Mouse (Mus musculus): Measurements from ENCODE around the gene Msrb2. TPM values are rescaled to one million over a fixed set of nuclear protein-coding genes. Genes with fewer than 3 reads are reported as not detected.
A peak's percentile ranks its signal among the peaks of the same experiment; 100 is the strongest.

Gene Msrb2
- polyA plus RNA-seq, 1 experiment from 2014 or later, result 13.3 TPM

- no peak overlapping the region for H3K9ac ChIP-seq (ENCODE audit: low read length)
- H3K9me3 ChIP-seq (ENCODE audit: control insufficient read depth, low read length), result no peaks in the 10 kb centered on the region
- H3K4me2 ChIP-seq (ENCODE audit: low read depth), result no peak overlapping the region
- no peaks in the 10 kb centered on the region for H3K27me3 ChIP-seq (ENCODE audit: control insufficient read depth, insufficient read depth, low read length)
- H3K27ac ChIP-seq (ENCODE audit: low read depth, low read length), result no peak overlapping the region
- DNase-seq (ENCODE audit: low spot score), result no peak
- H3K4me3 ChIP-seq (ENCODE audit: low read depth, low read length), result no peak overlapping the region
- no peak for ATAC-seq (ENCODE audit: insufficient read depth, low FRiP score, low TSS enrichment)
- WGBS, result 90% methylated on average over 5 of the region's 5 CpGs
- no peaks in the 10 kb centered on the region for H3K36me3 ChIP-seq (ENCODE audit: control insufficient read depth, insufficient read depth, low read length)
- no peaks in the 10 kb centered on the region for H3K4me1 ChIP-seq (ENCODE audit: control insufficient read depth, insufficient read depth, low read length)
Observed at GRCm38 (mm10) chr2:19350167-19350566, 21.1 kb upstream of the Msrb2 start.

GRCm38 (mm10) chr2:19351615-19352253, 19.5 kb upstream of the Msrb2 start:
- Histone ChIP-seq H3K36me3 (ENCODE audit: control insufficient read depth, insufficient read depth, low read length) (no peaks in the 10 kb centered on the region), H3K4me2 (ENCODE audit: low read depth) (no peak overlapping the region), H3K27me3 (ENCODE audit: control insufficient read depth, insufficient read depth, low read length) (no peaks in the 10 kb centered on the region), H3K4me3 (ENCODE audit: low read depth, low read length) (no peak overlapping the region), H3K9ac (ENCODE audit: low read length) (no peak overlapping the region), H3K27ac (ENCODE audit: low read depth, low read length) (no peak overlapping the region), H3K9me3 (ENCODE audit: control insufficient read depth, low read length) (no peaks in the 10 kb centered on the region), H3K4me1 (ENCODE audit: control insufficient read depth, insufficient read depth, low read length) (no peaks in the 10 kb centered on the region)
- 100% methylated on average over 1 of the region's 1 CpGs for WGBS
- DNase-seq (ENCODE audit: low spot score), result no peak
- ATAC-seq (ENCODE audit: insufficient read depth, low FRiP score, low TSS enrichment), result no peak

- WGBS, result 93% methylated on average over 2 of the region's 2 CpGs
Observed at GRCm38 (mm10) chr2:19353158-19353557, 18.1 kb upstream of the Msrb2 start.

GRCm38 (mm10) chr2:19362880-19363279, 8.4 kb upstream of the Msrb2 start:
- 89% methylated on average over 1 of the region's 1 CpGs for WGBS
- no peaks in the 10 kb centered on the region for H3K27me3 ChIP-seq (ENCODE audit: control insufficient read depth, insufficient read depth, low read length)
- H3K4me2 ChIP-seq (ENCODE audit: low read depth), result no peak overlapping the region
- no peak overlapping the region for H3K27ac ChIP-seq (ENCODE audit: low read depth, low read length)
- no peak for ATAC-seq (ENCODE audit: insufficient read depth, low FRiP score, low TSS enrichment)
- no peak overlapping the region for H3K4me3 ChIP-seq (ENCODE audit: low read depth, low read length)
- no peaks in the 10 kb centered on the region for H3K36me3 ChIP-seq (ENCODE audit: control insufficient read depth, insufficient read depth, low read length)
- H3K9ac ChIP-seq (ENCODE audit: low read length), result no peak overlapping the region
- no peaks in the 10 kb centered on the region for H3K9me3 ChIP-seq (ENCODE audit: control insufficient read depth, low read length)
- H3K4me1 ChIP-seq (ENCODE audit: control insufficient read depth, insufficient read depth, low read length), result no peaks in the 10 kb centered on the region
- DNase-seq (ENCODE audit: low spot score), result no peak

More at GRCm38 (mm10) chr2:19353158-19353557, 18.1 kb upstream of the Msrb2 start:
- no peaks in the 10 kb centered on the region for H3K36me3 ChIP-seq (ENCODE audit: control insufficient read depth, insufficient read depth, low read length)
- no peak overlapping the region for H3K4me2 ChIP-seq (ENCODE audit: low read depth)
- no peaks in the 10 kb centered on the region for H3K9me3 ChIP-seq (ENCODE audit: control insufficient read depth, low read length)
- ATAC-seq (ENCODE audit: insufficient read depth, low FRiP score, low TSS enrichment) (no peak), DNase-seq (ENCODE audit: low spot score) (no peak)
- no peak overlapping the region for H3K27ac ChIP-seq (ENCODE audit: low read depth, low read length)
- H3K27me3 ChIP-seq (ENCODE audit: control insufficient read depth, insufficient read depth, low read length), result no peaks in the 10 kb centered on the region
- no peak overlapping the region for H3K9ac ChIP-seq (ENCODE audit: low read length)
- no peaks in the 10 kb centered on the region for H3K4me1 ChIP-seq (ENCODE audit: control insufficient read depth, insufficient read depth, low read length)
- H3K4me3 ChIP-seq (ENCODE audit: low read depth, low read length), result no peak overlapping the region

GRCm38 (mm10) chr2:19366426-19366825, 4.8 kb upstream of the Msrb2 start:
- no peak overlapping the region for H3K4me3 ChIP-seq (ENCODE audit: low read depth, low read length)
- no peaks in the 10 kb centered on the region for H3K9me3 ChIP-seq (ENCODE audit: control insufficient read depth, low read length)
- no peak overlapping the region for H3K27ac ChIP-seq (ENCODE audit: low read depth, low read length)
- ATAC-seq (ENCODE audit: insufficient read depth, low FRiP score, low TSS enrichment) (no peak), DNase-seq (ENCODE audit: low spot score) (peak; percentile 48)
- H3K36me3 ChIP-seq (ENCODE audit: control insufficient read depth, insufficient read depth, low read length), result no peaks in the 10 kb centered on the region
- no peak overlapping the region for H3K9ac ChIP-seq (ENCODE audit: low read length)
- no peak overlapping the region for H3K4me2 ChIP-seq (ENCODE audit: low read depth)
- H3K4me1 ChIP-seq (ENCODE audit: control insufficient read depth, insufficient read depth, low read length), result no peaks in the 10 kb centered on the region
- WGBS, result 18% methylated on average over 3 of the region's 3 CpGs
- H3K27me3 ChIP-seq (ENCODE audit: control insufficient read depth, insufficient read depth, low read length), result no peaks in the 10 kb centered on the region

- no peaks in the 10 kb centered on the region for H3K36me3 ChIP-seq (ENCODE audit: control insufficient read depth, insufficient read depth, low read length)
- ATAC-seq (ENCODE audit: insufficient read depth, low FRiP score, low TSS enrichment) (no peak), DNase-seq (ENCODE audit: low spot score) (no peak)
- no peaks in the 10 kb centered on the region for H3K4me1 ChIP-seq (ENCODE audit: control insufficient read depth, insufficient read depth, low read length)
- H3K9me3 ChIP-seq (ENCODE audit: control insufficient read depth, low read length), result no peaks in the 10 kb centered on the region
- H3K27me3 ChIP-seq (ENCODE audit: control insufficient read depth, insufficient read depth, low read length), result no peaks in the 10 kb centered on the region
- no peak overlapping the region for H3K4me2 ChIP-seq (ENCODE audit: low read depth)
- no peak overlapping the region for H3K27ac ChIP-seq (ENCODE audit: low read depth, low read length)
- H3K4me3 ChIP-seq (ENCODE audit: low read depth, low read length), result no peak overlapping the region
- no peak overlapping the region for H3K9ac ChIP-seq (ENCODE audit: low read length)
- 82% methylated on average over 11 of the region's 11 CpGs for WGBS
Observed at GRCm38 (mm10) chr2:19367114-19367513, 4.1 kb upstream of the Msrb2 start.

- 88% methylated on average over 7 of the region's 7 CpGs for WGBS
- H3K36me3 ChIP-seq (ENCODE audit: control insufficient read depth, insufficient read depth, low read length), result no peaks in the 10 kb centered on the region
- no peaks in the 10 kb centered on the region for H3K9me3 ChIP-seq (ENCODE audit: control insufficient read depth, low read length)
- no peak overlapping the region for H3K9ac ChIP-seq (ENCODE audit: low read length)
- no peaks in the 10 kb centered on the region for H3K4me1 ChIP-seq (ENCODE audit: control insufficient read depth, insufficient read depth, low read length)
- ATAC-seq (ENCODE audit: insufficient read depth, low FRiP score, low TSS enrichment) (no peak), DNase-seq (ENCODE audit: low spot score) (no peak)
- H3K4me2 ChIP-seq (ENCODE audit: low read depth), result no peak overlapping the region
- H3K4me3 ChIP-seq (ENCODE audit: low read depth, low read length), result no peak overlapping the region
- H3K27ac ChIP-seq (ENCODE audit: low read depth, low read length), result no peak overlapping the region
- no peaks in the 10 kb centered on the region for H3K27me3 ChIP-seq (ENCODE audit: control insufficient read depth, insufficient read depth, low read length)
Observed at GRCm38 (mm10) chr2:19373695-19374094, 2.5 kb downstream of the Msrb2 start.

- H3K27ac ChIP-seq (ENCODE audit: low read depth, low read length), result no peak overlapping the region
- ATAC-seq (ENCODE audit: insufficient read depth, low FRiP score, low TSS enrichment) (no peak), DNase-seq (ENCODE audit: low spot score) (no peak)
- H3K9me3 ChIP-seq (ENCODE audit: control insufficient read depth, low read length), result no peaks in the 10 kb centered on the region
- H3K4me3 ChIP-seq (ENCODE audit: low read depth, low read length), result no peak overlapping the region
- no peak overlapping the region for H3K4me2 ChIP-seq (ENCODE audit: low read depth)
- no peaks in the 10 kb centered on the region for H3K36me3 ChIP-seq (ENCODE audit: control insufficient read depth, insufficient read depth, low read length)
- WGBS, result 56% methylated on average over 2 of the region's 2 CpGs
- H3K27me3 ChIP-seq (ENCODE audit: control insufficient read depth, insufficient read depth, low read length), result no peaks in the 10 kb centered on the region
- no peaks in the 10 kb centered on the region for H3K4me1 ChIP-seq (ENCODE audit: control insufficient read depth, insufficient read depth, low read length)
- no peak overlapping the region for H3K9ac ChIP-seq (ENCODE audit: low read length)
Observed at GRCm38 (mm10) chr2:19380446-19380950, 9.3 kb downstream of the Msrb2 start.

- H3K27ac ChIP-seq (ENCODE audit: low read depth, low read length), result no peak overlapping the region
- no peak overlapping the region for H3K9ac ChIP-seq (ENCODE audit: low read length)
- H3K9me3 ChIP-seq (ENCODE audit: control insufficient read depth, low read length), result no peaks in the 10 kb centered on the region
- no peaks in the 10 kb centered on the region for H3K36me3 ChIP-seq (ENCODE audit: control insufficient read depth, insufficient read depth, low read length)
- no peaks in the 10 kb centered on the region for H3K4me1 ChIP-seq (ENCODE audit: control insufficient read depth, insufficient read depth, low read length)
- DNase-seq (ENCODE audit: low spot score) (no peak), ATAC-seq (ENCODE audit: insufficient read depth, low FRiP score, low TSS enrichment) (no peak)
- no peaks in the 10 kb centered on the region for H3K27me3 ChIP-seq (ENCODE audit: control insufficient read depth, insufficient read depth, low read length)
- no peak overlapping the region for H3K4me2 ChIP-seq (ENCODE audit: low read depth)
- 12% methylated on average over 2 of the region's 2 CpGs for WGBS
- no peak overlapping the region for H3K4me3 ChIP-seq (ENCODE audit: low read depth, low read length)
Observed at GRCm38 (mm10) chr2:19380986-19381385, 9.7 kb downstream of the Msrb2 start.

Data from neural tube, embryonic 11.5 days (tissue).